Mouse (Mus musculus): ENCODE results near the gene Fam53b.
A peak's percentile ranks its signal among the peaks of the same experiment; 100 is the strongest.

The Fam53b gene

GRCm38 (mm10) chr7:132813416-132814088, at the start of gene Fam53b:
Gene Fam53b (minus strand): TSS chr7:132813886.
- DNase-seq (ENCODE audit: low read depth in 1 of 2, low spot score in 2 of 2), result peak in 1 of 2 experiments; percentile 46

GRCm38 (mm10) chr7:132859042-132859958, 45.6 kb upstream of the Fam53b start, which contains the start of gene Abraxas2:
Gene Abraxas2 (plus strand): TSS chr7:132859225.
- peak; percentile 73 to 85 for DNase-seq (ENCODE audit: low read depth in 1 of 2, low spot score in 2 of 2)

DNA sequence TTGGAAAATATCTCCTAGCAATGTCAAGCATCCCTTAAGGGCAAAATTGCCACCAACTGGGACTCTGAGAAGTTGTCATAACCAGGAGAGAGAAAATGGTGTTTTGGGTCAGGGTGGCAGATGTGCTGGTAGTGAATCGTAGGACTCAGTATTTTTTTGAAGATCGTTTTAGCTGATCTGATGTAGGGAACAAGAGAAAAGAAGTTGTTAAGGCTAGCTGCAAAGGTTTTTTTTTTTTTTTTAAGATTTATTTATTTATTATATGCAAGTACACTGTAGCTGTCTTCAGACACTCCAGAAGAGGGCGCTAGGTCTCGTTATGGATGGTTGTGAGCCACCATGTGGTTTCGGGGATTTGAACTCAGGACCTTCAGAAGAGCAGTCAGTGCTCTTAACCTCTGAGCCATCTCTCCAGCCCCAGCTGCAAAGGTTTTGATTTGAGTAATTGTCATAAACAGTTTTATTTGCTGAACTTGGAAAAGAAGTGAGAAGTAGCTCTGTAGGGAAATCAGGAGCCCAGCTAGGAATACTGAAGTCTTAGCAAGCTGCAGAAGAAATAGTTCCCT, 44.4 kb upstream of the Fam53b start:
- DNase-seq (ENCODE audit: low read depth in 1 of 2, low spot score in 2 of 2), result no peak

DNA sequence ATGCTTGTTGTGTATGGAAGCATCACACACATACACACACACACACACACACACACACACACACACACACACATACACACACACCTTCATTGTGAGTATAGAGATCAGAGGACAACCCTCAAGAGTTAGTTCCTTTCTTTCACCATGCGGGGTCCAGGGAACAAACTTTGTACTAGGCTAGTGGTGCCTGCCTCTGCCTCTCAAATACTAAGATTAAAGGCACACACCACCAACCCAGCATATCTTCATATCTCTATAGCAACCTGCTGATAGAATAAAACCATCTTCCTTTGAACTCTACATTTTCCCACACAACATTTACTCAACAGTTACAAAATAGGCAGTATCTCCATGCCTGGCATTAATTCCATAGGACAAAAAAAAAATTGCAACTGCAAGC, 42.4 kb upstream of the Fam53b start:
- no peak for DNase-seq (ENCODE audit: low read depth in 1 of 2, low spot score in 2 of 2)

DNA sequence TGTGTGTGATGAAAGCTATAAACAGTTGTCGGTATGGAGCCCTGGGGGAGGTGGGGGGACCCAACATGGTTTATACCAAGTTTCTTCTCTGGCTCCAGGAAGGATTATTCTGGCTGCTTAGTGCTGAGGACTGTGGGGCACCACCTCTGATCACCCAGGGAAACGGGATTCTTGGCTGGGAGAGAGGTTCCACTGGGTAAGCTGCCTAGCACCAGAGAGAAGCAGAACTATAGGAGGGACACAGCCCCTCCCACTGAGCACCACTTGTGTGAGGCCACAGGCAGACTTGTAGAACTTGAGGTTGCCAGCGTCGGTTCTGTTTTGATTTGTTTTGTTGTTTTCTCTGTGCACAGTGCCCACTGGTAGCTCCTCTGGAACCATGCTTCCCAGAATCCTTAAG, 40.3 kb upstream of the Fam53b start:
- no peak for DNase-seq (ENCODE audit: low read depth in 1 of 2, low spot score in 2 of 2)

GRCm38 (mm10) chr7:132853361-132853760, 39.7 kb upstream of the Fam53b start:
- no peak for DNase-seq (ENCODE audit: low read depth in 1 of 2, low spot score in 2 of 2)

- peak; percentile 56 to 71 for DNase-seq (ENCODE audit: low read depth in 1 of 2, low spot score in 2 of 2)
These were observed 38.6 kb upstream of the Fam53b start, which contains the start of gene Eef1akmt2 for GRCm38 (mm10) chr7:132852173-132852844. Gene Eef1akmt2 (minus strand): TSS chr7:132852673.

GRCm38 (mm10) chr7:132843152-132843551, 29.5 kb upstream of the Fam53b start:
- DNase-seq (ENCODE audit: low read depth in 1 of 2, low spot score in 2 of 2), result no peak

DNA sequence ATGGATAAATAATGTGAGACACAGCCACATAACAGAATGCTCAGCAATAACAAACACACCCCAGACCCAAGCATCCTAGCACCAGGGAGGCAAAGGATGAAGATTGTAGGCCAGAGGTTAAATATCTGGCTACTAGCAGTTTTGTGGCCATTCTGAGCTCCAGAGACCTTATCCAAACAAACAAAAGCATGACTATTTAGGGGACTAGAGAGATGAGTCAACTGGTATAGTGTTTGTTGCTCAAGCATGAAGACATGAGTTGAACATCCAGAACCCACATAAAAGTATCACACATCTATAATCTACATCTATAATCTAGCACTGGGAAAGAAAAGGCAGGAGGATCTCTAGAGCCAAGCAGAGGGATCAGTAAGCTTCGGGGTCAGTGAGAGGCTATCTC, 28.8 kb upstream of the Fam53b start:
- DNase-seq (ENCODE audit: low read depth in 1 of 2, low spot score in 2 of 2), result no peak

- DNase-seq (ENCODE audit: low read depth in 1 of 2, low spot score in 2 of 2), result no peak
These were observed 27.6 kb upstream of the Fam53b start for GRCm38 (mm10) chr7:132841287-132841686.

DNA sequence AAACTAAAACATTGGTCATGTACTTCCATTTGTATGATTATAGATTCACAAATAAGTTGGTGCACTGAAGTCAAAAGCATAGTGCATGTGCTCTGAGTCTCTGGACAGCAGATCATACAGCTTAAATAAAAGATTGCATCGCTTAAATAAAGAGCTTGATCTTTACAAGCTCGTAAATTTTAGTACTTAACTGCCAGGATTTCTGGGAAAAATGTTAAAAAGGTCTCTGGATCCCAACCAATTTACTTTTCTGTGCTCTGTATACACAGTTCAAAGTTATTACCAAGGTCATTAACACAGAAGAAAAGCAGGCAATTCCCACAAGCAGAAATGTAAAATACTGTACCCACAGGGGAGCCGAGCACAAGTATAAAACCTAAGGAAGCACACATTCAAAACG, 17.3 kb upstream of the Fam53b start:
- no peak for DNase-seq (ENCODE audit: low read depth in 1 of 2, low spot score in 2 of 2)

GRCm38 (mm10) chr7:132824346-132825022, 10.8 kb upstream of the Fam53b start:
- no peak for DNase-seq (ENCODE audit: low read depth in 1 of 2, low spot score in 2 of 2)

DNA sequence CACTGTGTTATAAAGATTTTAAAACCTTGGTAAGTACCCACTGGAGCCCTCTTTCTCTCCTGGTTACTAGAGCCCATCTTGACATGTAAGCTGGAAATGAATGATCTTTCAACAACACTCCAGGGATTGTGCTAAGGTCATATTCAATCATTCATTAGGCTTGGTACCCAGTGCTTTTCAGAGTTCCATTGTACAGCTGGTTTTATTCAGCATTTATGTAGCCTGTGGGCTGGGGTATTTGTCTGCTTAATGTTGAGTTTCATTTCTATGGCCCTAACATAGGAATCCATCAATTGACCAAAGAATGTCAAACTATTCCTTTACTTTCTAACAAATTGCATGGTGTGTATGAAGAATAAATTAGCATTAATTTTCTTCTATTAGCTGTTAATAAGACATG, 10.1 kb upstream of the Fam53b start:
- DNase-seq (ENCODE audit: low read depth in 1 of 2, low spot score in 2 of 2), result no peak

DNA sequence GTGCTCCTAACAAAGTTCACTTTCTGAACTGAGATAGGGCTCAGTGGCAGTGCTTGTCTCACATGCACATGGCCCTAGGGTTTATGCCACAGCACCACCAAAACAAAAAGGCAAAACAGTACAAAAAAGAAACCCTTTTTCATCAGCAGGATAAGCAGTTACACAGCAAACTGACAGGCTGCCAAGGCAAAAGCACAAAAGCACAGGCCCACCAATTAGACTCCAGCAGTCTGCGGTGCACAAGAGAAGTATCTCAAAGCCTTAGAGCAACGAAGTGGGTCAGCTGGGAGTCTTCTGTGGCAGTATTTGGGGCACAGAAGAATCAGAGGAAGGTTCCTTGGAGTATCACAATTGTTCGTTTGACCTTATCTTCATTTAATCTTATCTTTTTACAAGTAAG, 7.0 kb upstream of the Fam53b start:
- DNase-seq (ENCODE audit: low read depth in 1 of 2, low spot score in 2 of 2), result no peak

GRCm38 (mm10) chr7:132817056-132817455, 3.4 kb upstream of the Fam53b start:
- DNase-seq (ENCODE audit: low read depth in 1 of 2, low spot score in 2 of 2), result no peak

- no peak for DNase-seq (ENCODE audit: low read depth in 1 of 2, low spot score in 2 of 2)
These were observed 2.8 kb upstream of the Fam53b start for GRCm38 (mm10) chr7:132816528-132816927.

DNA sequence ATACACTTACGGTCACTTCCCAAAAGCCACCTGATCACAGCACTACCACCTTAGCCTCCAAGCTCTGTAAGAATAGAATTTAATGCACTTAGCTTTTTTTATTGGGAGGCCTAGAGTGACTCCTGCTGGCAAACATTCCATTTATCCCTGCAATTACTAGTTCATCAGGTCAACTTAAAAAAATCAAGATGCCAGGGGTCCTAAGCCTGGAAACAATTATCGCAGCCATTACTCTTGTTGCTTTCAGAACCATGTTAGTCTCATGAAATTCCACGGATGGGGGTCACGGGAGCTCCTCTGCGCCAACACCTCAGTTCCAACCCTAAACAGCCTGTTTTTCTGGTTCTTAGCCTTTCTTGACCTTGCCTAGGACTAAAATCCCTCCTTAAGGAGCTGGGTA, 1.4 kb upstream of the Fam53b start:
- DNase-seq (ENCODE audit: low read depth in 1 of 2, low spot score in 2 of 2), result no peak

GRCm38 (mm10) chr7:132814089-132814450, 384 bp upstream of the Fam53b start:
- DNase-seq (ENCODE audit: low read depth in 1 of 2, low spot score in 2 of 2), result no peak

DNA sequence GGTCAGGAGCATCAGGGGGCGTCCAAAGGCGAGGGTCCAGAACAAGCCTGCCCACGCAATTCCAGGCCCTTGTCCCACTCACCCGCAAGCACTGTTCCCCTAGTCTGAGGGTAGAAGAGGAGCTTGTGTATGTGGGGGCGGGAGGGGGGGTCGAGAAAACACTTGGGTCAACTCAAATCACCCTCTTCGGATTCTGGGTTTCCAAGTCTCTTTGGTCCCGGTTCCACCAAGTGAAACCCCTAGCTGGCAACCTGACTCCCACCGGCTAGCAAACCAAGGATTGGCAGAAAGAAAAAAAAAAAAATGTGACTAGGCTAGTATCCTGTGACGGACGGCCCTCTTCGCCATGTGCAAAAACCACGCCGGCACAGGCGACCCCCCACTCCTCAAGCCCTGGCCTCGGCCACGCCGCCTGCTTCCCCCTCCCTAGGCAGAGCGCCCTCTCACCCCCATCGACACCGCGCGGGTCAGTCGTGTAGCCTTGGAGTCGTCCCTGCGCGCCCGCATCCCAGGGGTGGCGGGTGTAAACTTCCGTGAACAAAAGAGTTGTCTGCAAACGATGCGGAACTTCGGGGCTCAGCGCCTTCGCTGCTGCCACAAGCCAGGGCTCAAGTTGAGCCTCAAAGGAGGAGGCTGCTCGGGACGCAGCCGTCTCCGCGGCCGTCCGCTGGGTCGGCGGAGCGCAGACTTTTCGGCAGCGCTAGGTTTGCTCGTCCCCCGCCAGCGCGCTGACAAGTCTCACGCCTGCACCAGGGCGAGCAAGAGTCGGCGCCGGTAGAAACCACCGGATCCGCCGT, 869 bp downstream of the Fam53b start:
- peak in 1 of 2 experiments; percentile 28 for DNase-seq (ENCODE audit: low read depth in 1 of 2, low spot score in 2 of 2)

Data from monocyte, adult 2 months (primary cell).